Mouse (Mus musculus): ENCODE results near the gene Abcd2. TPM values are rescaled to one million over a fixed set of nuclear protein-coding genes. Genes with fewer than 3 reads are reported as not detected.

The Abcd2 gene
- polyA plus RNA-seq, 1 experiment from 2014 or later, result 0.53 TPM

GRCm38 (mm10) chr15:91096606-91097005, 95.0 kb downstream of the Abcd2 start:
- WGBS, result 59% methylated on average over 6 of the region's 6 CpGs
- Histone ChIP-seq H3K27me3 (replicated peaks; ENCODE audit: control insufficient read depth, insufficient read depth, low read length) (no peaks in the 10 kb centered on the region), H3K9me3 (ENCODE audit: control insufficient read depth) (no peaks in the 10 kb centered on the region), H3K9ac (ENCODE audit: low read depth, low read length) (no peak overlapping the region), H3K4me2 (replicated peaks; ENCODE audit: low read depth) (no peak overlapping the region), H3K36me3 (ENCODE audit: control insufficient read depth, insufficient read depth) (no peaks in the 10 kb centered on the region), H3K4me3 (ENCODE audit: low read depth, low read length) (no peak overlapping the region), H3K27ac (ENCODE audit: low read depth, low read length) (no peak overlapping the region), H3K4me1 (replicated peaks; ENCODE audit: control insufficient read depth, insufficient read depth, low read length) (no peaks in the 10 kb centered on the region)
- no peak for ATAC-seq
- no peak for TF ChIP-seq CTCF (IDR thresholded peaks at IDR 0.05; ENCODE audit: low read depth)

Other genes with a start within 250 kb of the Abcd2 start
- 13.3 and 16.0 TPM in 2 replicates for gene Kif21a, start 141.9 kb downstream of the Abcd2 start, polyA plus RNA-seq (2015; fragmentation: Nextera tagmentation; extraction: Ambion mirVana)
- gene CN725425, start 7.7 kb upstream of the Abcd2 start, polyA plus RNA-seq (2015; fragmentation: Nextera tagmentation; extraction: Ambion mirVana), result not detected in 2 replicates